Mouse (Mus musculus): ENCODE results near the gene Gm9857.

Gene Gm9857

GRCm38 (mm10) chr3:108921822-108922221, 18.4 kb downstream of the Gm9857 start:
- DNase-seq: no peak

GRCm38 (mm10) chr3:108920442-108921070, 19.7 kb downstream of the Gm9857 start:
- no peak for DNase-seq

GRCm38 (mm10) chr3:108918852-108919251, 21.4 kb downstream of the Gm9857 start:
- DNase-seq: no peak

GRCm38 (mm10) chr3:108917986-108918385, 22.3 kb downstream of the Gm9857 start:
- no peak for DNase-seq

GRCm38 (mm10) chr3:108916857-108917256, 23.4 kb downstream of the Gm9857 start:
- DNase-seq: no peak

- DNase-seq: peak; percentile 29 to 54
Observed at GRCm38 (mm10) chr3:108915999-108916398, 24.2 kb downstream of the Gm9857 start.

GRCm38 (mm10) chr3:108911548-108912413, 28.5 kb downstream of the Gm9857 start, which contains the start of gene Prpf38b:
Prpf38b (minus strand) TSS chr3:108911727.
- DNase-seq: peak; percentile 97 to 98

- DNase-seq: peak; percentile 73 to 75
Observed at GRCm38 (mm10) chr3:108911081-108911547, 29.1 kb downstream of the Gm9857 start.

GRCm38 (mm10) chr3:108910303-108911080, 29.8 kb downstream of the Gm9857 start:
- peak; percentile 72 to 80 for DNase-seq

GRCm38 (mm10) chr3:108902934-108903333, 37.3 kb downstream of the Gm9857 start:
- no peak for DNase-seq

GRCm38 (mm10) chr3:108902038-108902437, 38.2 kb downstream of the Gm9857 start:
- no peak for DNase-seq

- DNase-seq: no peak
Observed at GRCm38 (mm10) chr3:108900681-108901080, 39.6 kb downstream of the Gm9857 start.

- no peak for DNase-seq
Observed at GRCm38 (mm10) chr3:108900147-108900546, 40.1 kb downstream of the Gm9857 start.

GRCm38 (mm10) chr3:108898640-108899039, 41.6 kb downstream of the Gm9857 start:
- DNase-seq: no peak

- DNase-seq: no peak
Observed at GRCm38 (mm10) chr3:108892914-108893313, 47.3 kb downstream of the Gm9857 start.

- DNase-seq: no peak
Observed at GRCm38 (mm10) chr3:108892080-108892479, 48.2 kb downstream of the Gm9857 start.
